Mouse (Mus musculus): ENCODE data around the gene Gm5150. TPM values are rescaled to one million over a fixed set of nuclear protein-coding genes. Genes with fewer than 3 reads are reported as not detected.

Gene Gm5150
- polyA plus RNA-seq, 1 experiment from 2014 or later, result 0.24 TPM

DNA sequence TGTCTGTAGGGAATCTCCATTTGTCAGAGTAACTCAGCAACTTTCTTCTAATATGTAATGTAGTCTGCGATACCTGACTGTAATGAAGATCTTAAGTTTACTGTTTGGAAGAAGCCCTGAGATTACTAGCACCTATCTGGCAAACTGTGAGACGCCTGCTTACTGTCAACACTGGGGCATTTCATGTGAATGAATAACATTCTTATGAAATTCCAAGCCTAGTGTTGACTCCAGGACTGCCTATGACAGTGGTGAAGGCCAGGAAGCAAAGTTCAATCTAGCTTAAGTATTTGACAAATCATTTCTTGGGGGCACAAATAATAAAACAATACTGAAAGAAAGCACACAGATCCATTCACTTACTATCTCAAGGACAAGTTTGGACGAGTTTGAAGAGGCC, 24.0 kb downstream of the Gm5150 start:
- Histone ChIP-seq H3K4me2 (ENCODE audit: low read depth, low read length) (no peak overlapping the region), H3K36me3 (ENCODE audit: control insufficient read depth, insufficient read depth, low read length) (no peaks in the 10 kb centered on the region), H3K9ac (ENCODE audit: low read depth, low read length) (no peak overlapping the region), H3K9me3 (ENCODE audit: control insufficient read depth, low read length) (no peaks in the 10 kb centered on the region), H3K4me1 (ENCODE audit: control insufficient read depth, insufficient read depth, low read length) (no peaks in the 10 kb centered on the region), H3K27me3 (replicated peaks; ENCODE audit: control insufficient read depth, insufficient read depth, low read length) (no peaks in the 10 kb centered on the region), H3K27ac (ENCODE audit: low read length) (no peak overlapping the region), H3K4me3 (ENCODE audit: low read length) (no peak overlapping the region)
- 66% methylated on average over 3 of the region's 3 CpGs for WGBS
- no peak for ATAC-seq

DNA sequence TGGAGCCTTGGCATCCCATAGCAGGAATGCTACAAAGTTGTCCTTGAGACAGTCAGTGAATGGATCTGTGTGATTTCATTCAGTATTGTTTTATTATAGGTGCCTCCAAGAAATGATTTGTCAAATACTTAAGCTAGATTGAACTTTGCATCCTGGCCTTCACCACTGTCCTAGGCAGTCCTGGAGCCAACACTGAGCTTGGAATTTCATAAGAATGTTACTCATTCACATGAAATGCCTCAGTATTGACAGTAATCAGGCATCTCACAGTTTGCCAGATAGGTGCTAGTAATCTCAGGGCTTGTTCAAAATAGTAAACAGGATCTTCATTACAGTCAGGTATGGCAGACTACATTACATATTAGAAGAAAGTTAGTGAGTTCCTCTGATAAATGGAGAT, 49.3 kb downstream of the Gm5150 start:
- no peaks in the 10 kb centered on the region for H3K27me3 ChIP-seq (replicated peaks; ENCODE audit: control insufficient read depth, insufficient read depth, low read length)
- ATAC-seq, result no peak

More for the DNA sequence above, 49.3 kb downstream of the Gm5150 start:
- H3K9me3 ChIP-seq (ENCODE audit: control insufficient read depth, low read length), result peaks cover 6% of the 10 kb centered on the region; the same call in 1 of the 2 replicates
- no peak overlapping the region for H3K4me2 ChIP-seq (ENCODE audit: low read depth, low read length)
- no peaks in the 10 kb centered on the region for H3K36me3 ChIP-seq (ENCODE audit: control insufficient read depth, insufficient read depth, low read length)
- no peak overlapping the region for H3K27ac ChIP-seq (ENCODE audit: low read length)
- no peak overlapping the region for H3K9ac ChIP-seq (ENCODE audit: low read depth, low read length)
- H3K4me1 ChIP-seq (ENCODE audit: control insufficient read depth, insufficient read depth, low read length), result no peaks in the 10 kb centered on the region
- H3K4me3 ChIP-seq (ENCODE audit: low read length), result no peak overlapping the region

Small RNA genes within 50 kb of the gene (microRNA-seq; reads per million reads assigned to microRNA genes)
- gene Gm24694, result not detected

Other genes starting within 250 kb of the Gm5150 start
- 0.24 and 0.34 TPM in 2 replicates for gene Sirpb1c, start 157.9 kb downstream of the Gm5150 start, polyA plus RNA-seq (2015; fragmentation: Nextera tagmentation; extraction: Ambion mirVana)

Data from intestine, embryonic 16.5 days (tissue).